Mouse (Mus musculus): ENCODE data around the gene Adamts3.

The Adamts3 gene

GRCm38 (mm10) chr5:89751836-89752235 lies 131.3 kb downstream of the Adamts3 start:
- Histone ChIP-seq H3K36me3 (ENCODE audit: insufficient read depth, low read length) (no peaks in the 10 kb centered on the region), H3K4me1 (replicated peaks; ENCODE audit: low read depth, low read length) (no peaks in the 10 kb centered on the region), H3K27me3 (ENCODE audit: insufficient read depth, low read length) (no peaks in the 10 kb centered on the region), H3K9me3 (ENCODE audit: low read length) (no peaks in the 10 kb centered on the region), H3K4me3 (replicated peaks; ENCODE audit: low read length) (no peak overlapping the region)
- TF ChIP-seq CTCF (conservative IDR thresholded peaks at IDR 0.05; ENCODE audit: low read length): no peak
- TF ChIP-seq POU5F1 (IDR thresholded peaks at IDR 0.05; ENCODE audit: borderline replicate concordance, low read length): no peak
- no peak for TF ChIP-seq NANOG (IDR thresholded peaks at IDR 0.05; ENCODE audit: borderline replicate concordance, low read length)

- no peaks in the 10 kb centered on the region for H3K9me3 ChIP-seq (ENCODE audit: low read length)
- no peak overlapping the region for H3K4me3 ChIP-seq (replicated peaks; ENCODE audit: low read length)
- H3K27me3 ChIP-seq (ENCODE audit: insufficient read depth, low read length): no peaks in the 10 kb centered on the region
- H3K4me1 ChIP-seq (replicated peaks; ENCODE audit: low read depth, low read length): no peaks in the 10 kb centered on the region
- no peak for TF ChIP-seq CTCF (conservative IDR thresholded peaks at IDR 0.05; ENCODE audit: low read length)
- TF ChIP-seq NANOG (IDR thresholded peaks at IDR 0.05; ENCODE audit: borderline replicate concordance, low read length): no peak
- no peak for TF ChIP-seq POU5F1 (IDR thresholded peaks at IDR 0.05; ENCODE audit: borderline replicate concordance, low read length)
- H3K36me3 ChIP-seq (ENCODE audit: insufficient read depth, low read length): no peaks in the 10 kb centered on the region
Measured at GRCm38 (mm10) chr5:89748185-89748884, 134.8 kb downstream of the Adamts3 start.

- Histone ChIP-seq H3K27me3 (ENCODE audit: insufficient read depth, low read length) (no peaks in the 10 kb centered on the region), H3K9me3 (ENCODE audit: low read length) (no peaks in the 10 kb centered on the region), H3K4me1 (replicated peaks; ENCODE audit: low read depth, low read length) (no peaks in the 10 kb centered on the region), H3K36me3 (ENCODE audit: insufficient read depth, low read length) (no peaks in the 10 kb centered on the region), H3K4me3 (replicated peaks; ENCODE audit: low read length) (no peak overlapping the region)
- TF ChIP-seq NANOG (IDR thresholded peaks at IDR 0.05; ENCODE audit: borderline replicate concordance, low read length): no peak
- TF ChIP-seq CTCF (conservative IDR thresholded peaks at IDR 0.05; ENCODE audit: low read length): no peak
- no peak for TF ChIP-seq POU5F1 (IDR thresholded peaks at IDR 0.05; ENCODE audit: borderline replicate concordance, low read length)
Measured at GRCm38 (mm10) chr5:89747149-89747659, 135.9 kb downstream of the Adamts3 start.

GRCm38 (mm10) chr5:89745112-89745511 lies 138.0 kb downstream of the Adamts3 start:
- Histone ChIP-seq H3K9me3 (ENCODE audit: low read length) (no peaks in the 10 kb centered on the region), H3K4me1 (replicated peaks; ENCODE audit: low read depth, low read length) (no peaks in the 10 kb centered on the region), H3K36me3 (ENCODE audit: insufficient read depth, low read length) (no peaks in the 10 kb centered on the region), H3K27me3 (ENCODE audit: insufficient read depth, low read length) (no peaks in the 10 kb centered on the region), H3K4me3 (replicated peaks; ENCODE audit: low read length) (no peak overlapping the region)
- TF ChIP-seq CTCF (conservative IDR thresholded peaks at IDR 0.05; ENCODE audit: low read length) (no peak), POU5F1 (IDR thresholded peaks at IDR 0.05; ENCODE audit: borderline replicate concordance, low read length) (no peak), NANOG (IDR thresholded peaks at IDR 0.05; ENCODE audit: borderline replicate concordance, low read length) (no peak)

- Histone ChIP-seq H3K4me1 (replicated peaks; ENCODE audit: low read depth, low read length) (no peaks in the 10 kb centered on the region), H3K9me3 (ENCODE audit: low read length) (no peaks in the 10 kb centered on the region), H3K27me3 (ENCODE audit: insufficient read depth, low read length) (no peaks in the 10 kb centered on the region), H3K4me3 (replicated peaks; ENCODE audit: low read length) (no peak overlapping the region), H3K36me3 (ENCODE audit: insufficient read depth, low read length) (no peaks in the 10 kb centered on the region)
- TF ChIP-seq CTCF (conservative IDR thresholded peaks at IDR 0.05; ENCODE audit: low read length): no peak
- TF ChIP-seq POU5F1 (IDR thresholded peaks at IDR 0.05; ENCODE audit: borderline replicate concordance, low read length): no peak
- TF ChIP-seq NANOG (IDR thresholded peaks at IDR 0.05; ENCODE audit: borderline replicate concordance, low read length): no peak
Measured at GRCm38 (mm10) chr5:89734759-89735158, 148.4 kb downstream of the Adamts3 start.

GRCm38 (mm10) chr5:89730411-89730810 lies 152.7 kb downstream of the Adamts3 start:
- Histone ChIP-seq H3K4me1 (replicated peaks; ENCODE audit: low read depth, low read length) (no peaks in the 10 kb centered on the region), H3K4me3 (replicated peaks; ENCODE audit: low read length) (no peak overlapping the region), H3K36me3 (ENCODE audit: insufficient read depth, low read length) (no peaks in the 10 kb centered on the region), H3K27me3 (ENCODE audit: insufficient read depth, low read length) (no peaks in the 10 kb centered on the region), H3K9me3 (ENCODE audit: low read length) (no peaks in the 10 kb centered on the region)
- TF ChIP-seq NANOG (IDR thresholded peaks at IDR 0.05; ENCODE audit: borderline replicate concordance, low read length): no peak
- TF ChIP-seq CTCF (conservative IDR thresholded peaks at IDR 0.05; ENCODE audit: low read length): no peak
- no peak for TF ChIP-seq POU5F1 (IDR thresholded peaks at IDR 0.05; ENCODE audit: borderline replicate concordance, low read length)

GRCm38 (mm10) chr5:89728117-89728516 lies 155.0 kb downstream of the Adamts3 start:
- no peak for TF ChIP-seq CTCF (conservative IDR thresholded peaks at IDR 0.05; ENCODE audit: low read length)
- TF ChIP-seq POU5F1 (IDR thresholded peaks at IDR 0.05; ENCODE audit: borderline replicate concordance, low read length): no peak
- no peak for TF ChIP-seq NANOG (IDR thresholded peaks at IDR 0.05; ENCODE audit: borderline replicate concordance, low read length)
- Histone ChIP-seq H3K4me3 (replicated peaks; ENCODE audit: low read length) (no peak overlapping the region), H3K36me3 (ENCODE audit: insufficient read depth, low read length) (no peaks in the 10 kb centered on the region), H3K27me3 (ENCODE audit: insufficient read depth, low read length) (no peaks in the 10 kb centered on the region), H3K4me1 (replicated peaks; ENCODE audit: low read depth, low read length) (no peaks in the 10 kb centered on the region), H3K9me3 (ENCODE audit: low read length) (no peaks in the 10 kb centered on the region)

GRCm38 (mm10) chr5:89727497-89728057 lies 155.6 kb downstream of the Adamts3 start:
- H3K4me3 ChIP-seq (replicated peaks; ENCODE audit: low read length): no peak overlapping the region
- no peaks in the 10 kb centered on the region for H3K36me3 ChIP-seq (ENCODE audit: insufficient read depth, low read length)
- no peaks in the 10 kb centered on the region for H3K4me1 ChIP-seq (replicated peaks; ENCODE audit: low read depth, low read length)
- H3K9me3 ChIP-seq (ENCODE audit: low read length): no peaks in the 10 kb centered on the region
- no peaks in the 10 kb centered on the region for H3K27me3 ChIP-seq (ENCODE audit: insufficient read depth, low read length)
- TF ChIP-seq NANOG (IDR thresholded peaks at IDR 0.05; ENCODE audit: borderline replicate concordance, low read length) (no peak), CTCF (conservative IDR thresholded peaks at IDR 0.05; ENCODE audit: low read length) (no peak), POU5F1 (IDR thresholded peaks at IDR 0.05; ENCODE audit: borderline replicate concordance, low read length) (no peak)
